Mouse (Mus musculus): ENCODE measurements at regions not wholly inside any gene's neighbourhood (a gene's known extent, or its start where the extent isn't known, plus 50 kb on each side); places are given as distances from the start of the nearest gene placed in this dataset.

- Histone ChIP-seq H3K4me1 (ENCODE audit: insufficient read depth) (no peaks in the 10 kb centered on the region), H3K4me3 (ENCODE audit: low read depth, low read length) (no peak overlapping the region), H3K27ac (ENCODE audit: low read depth) (no peak overlapping the region), H3K36me3 (replicated peaks; ENCODE audit: insufficient read depth, low read length) (no peaks in the 10 kb centered on the region), H3K27me3 (ENCODE audit: insufficient read depth, low read length) (no peaks in the 10 kb centered on the region), H3K4me2 (ENCODE audit: low read depth, low read length) (no peak overlapping the region), H3K9ac (replicated peaks) (no peak overlapping the region), H3K9me3 (ENCODE audit: low read length) (no peaks in the 10 kb centered on the region)
- DNase-seq, result no peak
- no peak for TF ChIP-seq EP300 (IDR thresholded peaks at IDR 0.05; ENCODE audit: low read depth)
- ATAC-seq, result no peak
These were observed 174.7 kb upstream of the Marcks start for GRCm38 (mm10) chr10:37313461-37313860.

- DNase-seq, result no peak
These were observed 171.7 kb upstream of the Marcks start for GRCm38 (mm10) chr10:37310266-37310945.

DNA sequence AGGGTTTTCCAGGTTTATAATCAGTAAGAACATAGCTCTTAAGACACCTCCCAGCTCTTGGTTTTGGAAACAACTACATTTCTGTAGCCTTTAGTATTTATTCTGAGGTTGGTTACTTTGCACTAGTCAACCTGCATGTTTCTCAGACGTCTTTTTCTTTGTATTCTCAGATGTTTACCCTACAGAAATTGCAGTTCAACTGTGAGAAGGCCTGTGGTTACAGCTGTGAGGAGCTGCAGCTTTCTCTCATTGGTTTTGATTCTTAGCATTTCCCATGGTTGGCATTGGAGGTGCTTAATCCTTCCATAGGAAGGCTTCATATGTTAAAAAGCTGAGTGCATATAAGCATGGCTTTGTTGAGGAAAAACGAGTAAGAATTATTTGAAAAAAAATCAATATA, 165.9 kb upstream of the Marcks start:
- Histone ChIP-seq H3K4me2 (ENCODE audit: low read depth, low read length) (no peak overlapping the region), H3K4me1 (ENCODE audit: insufficient read depth) (no peaks in the 10 kb centered on the region), H3K36me3 (replicated peaks; ENCODE audit: insufficient read depth, low read length) (no peaks in the 10 kb centered on the region), H3K4me3 (ENCODE audit: low read depth, low read length) (no peak overlapping the region), H3K27ac (ENCODE audit: low read depth) (no peak overlapping the region), H3K9ac (replicated peaks) (no peak overlapping the region), H3K9me3 (ENCODE audit: low read length) (no peaks in the 10 kb centered on the region), H3K27me3 (ENCODE audit: insufficient read depth, low read length) (no peaks in the 10 kb centered on the region)
- TF ChIP-seq EP300 (IDR thresholded peaks at IDR 0.05; ENCODE audit: low read depth) (no peak), CTCF (IDR thresholded peaks at IDR 0.05; ENCODE audit: low read depth) (no peak)
- WGBS (ENCODE audit: insufficient replicate concordance), result 28% methylated on average over 2 of the region's 2 CpGs
- no peak for ATAC-seq
- DNase-seq, result no peak

More at GRCm38 (mm10) chr10:37310266-37310945, 171.7 kb upstream of the Marcks start:
- no peak overlapping the region for H3K27ac ChIP-seq (ENCODE audit: low read depth)
- WGBS (ENCODE audit: insufficient replicate concordance), result 75% methylated on average over 2 of the region's 2 CpGs
- H3K4me3 ChIP-seq (ENCODE audit: low read depth, low read length), result no peak overlapping the region
- TF ChIP-seq EP300 (IDR thresholded peaks at IDR 0.05; ENCODE audit: low read depth) (no peak), CTCF (IDR thresholded peaks at IDR 0.05; ENCODE audit: low read depth) (no peak)
- no peak for ATAC-seq
- no peaks in the 10 kb centered on the region for H3K9me3 ChIP-seq (ENCODE audit: low read length)
- no peaks in the 10 kb centered on the region for H3K36me3 ChIP-seq (replicated peaks; ENCODE audit: insufficient read depth, low read length)
- H3K4me2 ChIP-seq (ENCODE audit: low read depth, low read length), result no peak overlapping the region
- H3K4me1 ChIP-seq (ENCODE audit: insufficient read depth), result no peaks in the 10 kb centered on the region
- H3K9ac ChIP-seq (replicated peaks), result no peak overlapping the region
- H3K27me3 ChIP-seq (ENCODE audit: insufficient read depth, low read length), result no peaks in the 10 kb centered on the region

GRCm38 (mm10) chr10:37300181-37300889, 161.6 kb upstream of the Marcks start:
- H3K27ac ChIP-seq (ENCODE audit: low read depth), result no peak overlapping the region
- no peak for ATAC-seq
- no peaks in the 10 kb centered on the region for H3K27me3 ChIP-seq (ENCODE audit: insufficient read depth, low read length)

DNA sequence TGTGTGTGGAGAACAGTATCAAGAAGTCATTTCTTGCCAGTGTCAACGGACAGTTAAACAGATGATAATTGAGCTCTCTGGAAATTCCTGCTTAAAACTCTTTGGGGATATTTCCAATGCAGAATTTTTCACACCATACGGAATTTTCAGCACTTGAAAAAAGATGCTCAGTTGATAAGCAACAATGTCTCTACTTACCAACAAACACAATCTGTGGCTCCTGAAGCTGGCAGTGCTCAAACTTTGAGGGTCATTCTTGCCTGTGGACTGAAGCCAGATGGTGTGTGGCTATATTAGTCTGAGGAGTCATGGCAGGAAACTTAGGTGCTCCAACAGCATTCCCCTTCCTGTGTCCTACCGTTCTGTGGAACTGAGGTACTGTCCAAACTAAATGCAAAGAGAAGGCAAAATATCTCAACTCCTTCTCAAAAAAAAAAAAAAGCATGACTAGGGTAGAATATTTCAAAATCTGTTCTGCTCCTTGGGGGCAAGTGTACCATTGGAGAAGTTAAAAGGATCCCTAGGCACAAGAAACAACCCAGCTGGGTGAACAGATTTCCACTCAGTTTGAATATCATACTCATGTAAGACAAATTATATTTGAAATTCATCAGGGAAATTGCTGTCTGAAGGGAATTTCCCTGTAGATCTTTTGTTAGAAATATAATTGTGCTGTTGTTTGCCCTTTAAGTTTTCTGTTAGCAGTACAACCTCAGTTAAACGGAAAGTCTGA, 160.1 kb upstream of the Marcks start:
- ATAC-seq (no peak), DNase-seq (no peak)
- Histone ChIP-seq H3K36me3 (replicated peaks; ENCODE audit: insufficient read depth, low read length) (no peaks in the 10 kb centered on the region), H3K27ac (ENCODE audit: low read depth) (no peak overlapping the region), H3K9me3 (ENCODE audit: low read length) (no peaks in the 10 kb centered on the region), H3K27me3 (ENCODE audit: insufficient read depth, low read length) (no peaks in the 10 kb centered on the region), H3K9ac (replicated peaks) (no peak overlapping the region), H3K4me1 (ENCODE audit: insufficient read depth) (no peaks in the 10 kb centered on the region), H3K4me2 (ENCODE audit: low read depth, low read length) (no peak overlapping the region), H3K4me3 (ENCODE audit: low read depth, low read length) (no peak overlapping the region)
- WGBS (ENCODE audit: insufficient replicate concordance), result 80% methylated on average over 4 of the region's 4 CpGs
- TF ChIP-seq CTCF (IDR thresholded peaks at IDR 0.05; ENCODE audit: low read depth) (no peak), EP300 (IDR thresholded peaks at IDR 0.05; ENCODE audit: low read depth) (no peak)

More at GRCm38 (mm10) chr10:37300181-37300889, 161.6 kb upstream of the Marcks start:
- Histone ChIP-seq H3K4me3 (ENCODE audit: low read depth, low read length) (no peak overlapping the region), H3K4me2 (ENCODE audit: low read depth, low read length) (no peak overlapping the region), H3K4me1 (ENCODE audit: insufficient read depth) (no peaks in the 10 kb centered on the region), H3K36me3 (replicated peaks; ENCODE audit: insufficient read depth, low read length) (no peaks in the 10 kb centered on the region), H3K9ac (replicated peaks) (no peak overlapping the region), H3K9me3 (ENCODE audit: low read length) (no peaks in the 10 kb centered on the region)
- 91% methylated on average over 5 of the region's 5 CpGs for WGBS (ENCODE audit: insufficient replicate concordance)
- TF ChIP-seq CTCF (IDR thresholded peaks at IDR 0.05; ENCODE audit: low read depth) (no peak), EP300 (IDR thresholded peaks at IDR 0.05; ENCODE audit: low read depth) (no peak)
- DNase-seq, result no peak

DNA sequence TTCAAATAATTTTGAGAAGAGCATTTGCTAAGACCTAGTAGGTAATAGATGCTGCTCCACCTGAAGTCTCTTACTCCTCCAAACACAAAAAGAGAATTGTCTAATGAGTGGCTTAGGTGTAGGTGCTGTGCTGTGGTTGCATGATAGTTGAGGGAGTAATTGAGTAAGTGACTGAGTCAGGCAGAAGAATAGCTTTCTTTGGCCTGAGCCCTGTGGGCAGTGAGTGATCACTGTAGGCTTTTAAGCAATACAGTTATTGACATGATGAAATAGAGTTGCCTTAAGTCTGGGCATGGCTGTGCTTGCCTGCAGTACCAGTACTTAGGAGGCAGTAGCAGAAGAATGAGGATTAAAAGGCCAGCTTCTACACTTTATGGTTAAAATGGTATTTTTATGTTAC, 155.5 kb upstream of the Marcks start:
- Histone ChIP-seq H3K9ac (replicated peaks) (no peak overlapping the region), H3K9me3 (ENCODE audit: low read length) (no peaks in the 10 kb centered on the region), H3K4me2 (ENCODE audit: low read depth, low read length) (no peak overlapping the region), H3K27ac (ENCODE audit: low read depth) (no peak overlapping the region), H3K27me3 (ENCODE audit: insufficient read depth, low read length) (no peaks in the 10 kb centered on the region), H3K4me3 (ENCODE audit: low read depth, low read length) (no peak overlapping the region), H3K4me1 (ENCODE audit: insufficient read depth) (no peaks in the 10 kb centered on the region), H3K36me3 (replicated peaks; ENCODE audit: insufficient read depth, low read length) (no peaks in the 10 kb centered on the region)
- ATAC-seq (no peak), DNase-seq (no peak)
- no peak for TF ChIP-seq EP300 (IDR thresholded peaks at IDR 0.05; ENCODE audit: low read depth)
- no peak for TF ChIP-seq CTCF (IDR thresholded peaks at IDR 0.05; ENCODE audit: low read depth)
